9 mouse cellular contexts compared by ENCODE assay signal in genomic region chr6:100157288-100157687, GRCm38 (mm10).
A peak's percentile ranks its signal among the peaks of the same experiment; 100 is the strongest.
DNase-seq lines count a peak whose midpoint lies in the region; ATAC-seq and TF ChIP-seq lines count a peak whose summit lies in the region.
"Had no signal": no experiment of that assay in that cellular context is flagged by ENCODE, and none has a peak within 500 bp of the region (broad histone marks: within the 10 kb centered on the region; RNA-seq: fewer than 3 reads in every experiment).

No protein-coding gene starts in this region.

- H3K9me3 ChIP-seq in hindbrain, embryonic 13.5 days, result no peaks in the 10 kb centered on the region
- no peaks in the 10 kb centered on the region for H3K9me3 ChIP-seq in hindbrain, embryonic 10.5 days
- H3K9me3 ChIP-seq in hindbrain, postnatal 0 days (ENCODE audit: low read length), result no peaks in the 10 kb centered on the region
- H3K9me3 ChIP-seq: limb, embryonic 12.5 days had no signal

- intact Hi-C loops in heart, postnatal 14 days (cut with DNase I), result no loop called here

- H3K36me3 ChIP-seq in hindbrain, embryonic 13.5 days, result no peaks in the 10 kb centered on the region
- no peaks in the 10 kb centered on the region for H3K36me3 ChIP-seq in hindbrain, embryonic 10.5 days
- no peaks in the 10 kb centered on the region for H3K36me3 ChIP-seq in hindbrain, postnatal 0 days (ENCODE audit: insufficient read depth, low read length)
- H3K36me3 ChIP-seq: limb, embryonic 12.5 days had no signal

- H3K4me1 ChIP-seq in hindbrain, embryonic 13.5 days (replicated peaks), result peaks cover 39% of the 10 kb centered on the region
- H3K4me1 ChIP-seq in hindbrain, embryonic 10.5 days (replicated peaks), result peaks cover 48% of the 10 kb centered on the region
- no peaks in the 10 kb centered on the region for H3K4me1 ChIP-seq in hindbrain, postnatal 0 days (ENCODE audit: insufficient read depth, low read length)

- H3K27me3 ChIP-seq in hindbrain, embryonic 13.5 days, result peaks cover 44% of the 10 kb centered on the region
- H3K27me3 ChIP-seq in hindbrain, embryonic 10.5 days (ENCODE audit: insufficient read depth, poor library complexity, severe bottlenecking), result peaks cover 56% of the 10 kb centered on the region
- H3K27me3 ChIP-seq in hindbrain, postnatal 0 days (ENCODE audit: insufficient read depth, low read length), result peaks cover 15% of the 10 kb centered on the region

- no peak overlapping the region for H3K27ac ChIP-seq in hindbrain, embryonic 13.5 days
- no peak overlapping the region for H3K27ac ChIP-seq in hindbrain, embryonic 10.5 days
- no peak overlapping the region for H3K27ac ChIP-seq in hindbrain, postnatal 0 days
- H3K27ac ChIP-seq: limb, embryonic 12.5 days had no signal

- WGBS in hindbrain, embryonic 13.5 days, result 26% methylated on average over 7 of the region's 7 CpGs
- WGBS in hindbrain, embryonic 10.5 days, result 71% methylated on average over 7 of the region's 7 CpGs
- WGBS in hindbrain, postnatal 0 days, result 20% methylated on average over 7 of the region's 7 CpGs

- H3K4me2 ChIP-seq in hindbrain, embryonic 13.5 days, result no peak overlapping the region
- H3K4me2 ChIP-seq in hindbrain, postnatal 0 days (ENCODE audit: low read depth, low read length), result no peak overlapping the region
- H3K4me2 ChIP-seq: limb, embryonic 12.5 days had no signal

- TF ChIP-seq CTCF in hindbrain, postnatal 0 days (IDR thresholded peaks at IDR 0.05; ENCODE audit: low read depth), result no peak

- no peak overlapping the region for H3K9ac ChIP-seq in hindbrain, embryonic 13.5 days
- no peak overlapping the region for H3K9ac ChIP-seq in hindbrain, postnatal 0 days (replicated peaks; ENCODE audit: low read length)
- H3K9ac ChIP-seq: limb, embryonic 12.5 days had no signal

- DNase-seq in hindbrain, embryonic 10.5 days (ENCODE audit: low spot score), result no peak
- DNase-seq in testis, postnatal 10 days (ENCODE audit: low spot score), result peak; percentile 53
- DNase-seq in testis, postnatal 14 days (ENCODE audit: low spot score), result no peak
- DNase-seq in hindbrain, postnatal 0 days (ENCODE audit: low spot score), result peak; percentile 77
- no peak for DNase-seq in urinary bladder, postnatal 14 days (ENCODE audit: low spot score)
- DNase-seq in thymus, postnatal 25 days, result no peak
- no peak for DNase-seq in heart, postnatal 14 days

- ATAC-seq in hindbrain, embryonic 13.5 days (ENCODE audit: low FRiP score), result peak; percentile 52
- peak; percentile 78 for ATAC-seq in hindbrain, postnatal 0 days

- no peak overlapping the region for H3K4me3 ChIP-seq in hindbrain, embryonic 13.5 days
- no peak overlapping the region for H3K4me3 ChIP-seq in hindbrain, embryonic 10.5 days
- H3K4me3 ChIP-seq in hindbrain, postnatal 0 days (ENCODE audit: low read length), result no peak overlapping the region
- H3K4me3 ChIP-seq: limb, embryonic 12.5 days had no signal

Comparison
In these comparisons a context has a peak if more than half of its experiments do, and no peak if none do; other contexts are left out.
1. DNase-seq: peak in testis, postnatal 10 days (single experiment) and hindbrain, postnatal 0 days (single experiment); none in hindbrain, embryonic 10.5 days (single experiment), testis, postnatal 14 days (single experiment), urinary bladder, postnatal 14 days (single experiment), thymus, postnatal 25 days (single experiment) and heart, postnatal 14 days (0 of 2).